Mouse (Mus musculus): Measurements from ENCODE around the gene 2210011C24Rik.
A peak's percentile ranks its signal among the peaks of the same experiment; 100 is the strongest.
"Not testable (repeated sequence)": the region's sequence is repeated elsewhere in the genome, so short reads cannot be mapped to it uniquely, and the experiment has no call there.

2210011C24Rik gene

GRCm38 (mm10) chr8:84021096-84021495, 9.1 kb upstream of the 2210011C24Rik start, which contains the start of gene Palm3:
TSS of gene Palm3 (plus strand) at chr8:84021471.
- DNase-seq (ENCODE audit: low read depth, low spot score), result no peak

GRCm38 (mm10) chr8:84019738-84020137, 7.8 kb upstream of the 2210011C24Rik start:
- DNase-seq (ENCODE audit: low read depth, low spot score), result no peak

- no peak for DNase-seq (ENCODE audit: low read depth, low spot score)
These were observed 3.9 kb upstream of the 2210011C24Rik start for GRCm38 (mm10) chr8:84015833-84016232.

GRCm38 (mm10) chr8:84012499-84013165, 661 bp upstream of the 2210011C24Rik start:
- no peak for DNase-seq (ENCODE audit: low read depth, low spot score)

DNA sequence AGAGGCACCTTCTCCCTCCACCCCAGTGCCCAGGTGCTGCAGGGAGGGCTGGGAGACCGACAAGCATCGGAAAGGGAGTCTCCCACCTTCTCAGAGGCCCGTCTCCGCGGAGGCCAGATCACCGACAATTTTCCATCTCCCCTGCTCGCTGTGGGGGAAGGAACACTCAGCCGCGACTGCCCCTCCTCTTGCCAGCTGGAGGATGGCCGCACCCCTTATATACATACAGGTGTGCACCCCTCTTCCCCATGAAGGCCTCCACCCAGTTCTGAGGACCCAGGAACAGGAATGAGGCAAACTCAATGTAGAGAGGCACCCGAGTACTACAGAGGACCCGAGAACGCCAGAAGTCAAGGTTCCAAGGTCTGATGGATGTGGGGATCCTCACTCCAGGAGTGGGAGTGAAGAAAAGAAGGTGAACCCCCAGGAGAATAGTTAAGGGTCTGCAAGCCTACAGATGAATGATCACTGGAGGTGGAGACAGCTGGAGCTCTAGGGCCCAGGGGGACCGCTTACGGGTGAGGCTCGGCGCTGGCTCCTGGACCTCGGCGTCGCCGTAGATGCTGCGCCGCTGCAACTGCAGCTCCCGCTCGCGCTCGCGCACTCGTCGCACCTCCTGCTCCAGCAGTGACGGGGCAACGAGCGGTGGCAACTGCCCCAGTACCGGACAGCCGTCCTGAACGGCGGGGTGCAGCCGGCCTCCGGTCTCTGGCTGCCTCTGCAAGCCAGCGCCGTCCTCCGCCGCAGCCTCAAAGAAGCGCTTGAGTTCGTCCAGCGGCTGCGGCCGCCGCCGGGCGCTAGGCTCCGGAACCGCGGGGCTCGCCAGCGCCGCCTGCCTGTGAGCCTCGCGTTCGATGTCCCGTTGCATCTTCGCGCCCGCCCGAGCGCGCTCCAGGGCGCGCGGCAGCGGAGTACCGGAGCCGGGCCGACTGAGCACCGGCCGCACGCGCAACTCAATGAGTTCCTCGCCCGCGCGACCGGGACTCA, 1.1 kb downstream of the 2210011C24Rik start:
- DNase-seq (ENCODE audit: low read depth, low spot score), result no peak

- no peak for DNase-seq (ENCODE audit: low read depth, low spot score)
These were observed 2.1 kb downstream of the 2210011C24Rik start for GRCm38 (mm10) chr8:84009876-84010275.

DNA sequence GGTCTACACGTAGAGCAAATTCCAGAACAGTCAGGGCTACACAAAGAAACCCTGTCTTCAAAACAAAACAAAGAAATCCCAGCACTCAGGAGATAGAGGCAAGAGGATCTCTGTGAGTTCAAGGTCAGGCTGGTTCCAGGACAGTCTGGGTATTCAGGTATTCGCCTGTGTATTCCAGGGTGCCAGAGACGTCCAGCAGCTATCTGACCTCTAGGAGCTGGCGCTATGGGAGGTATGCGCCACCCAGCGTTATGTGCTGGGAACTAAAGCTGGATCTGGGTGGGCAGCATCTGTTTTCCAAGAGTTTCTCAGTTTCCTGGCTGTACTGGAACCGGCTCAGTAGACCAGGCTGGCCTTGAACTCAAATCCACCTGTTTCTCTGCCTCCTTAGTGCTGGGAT, 3.6 kb downstream of the 2210011C24Rik start:
- DNase-seq (ENCODE audit: low read depth, low spot score), result no peak

DNA sequence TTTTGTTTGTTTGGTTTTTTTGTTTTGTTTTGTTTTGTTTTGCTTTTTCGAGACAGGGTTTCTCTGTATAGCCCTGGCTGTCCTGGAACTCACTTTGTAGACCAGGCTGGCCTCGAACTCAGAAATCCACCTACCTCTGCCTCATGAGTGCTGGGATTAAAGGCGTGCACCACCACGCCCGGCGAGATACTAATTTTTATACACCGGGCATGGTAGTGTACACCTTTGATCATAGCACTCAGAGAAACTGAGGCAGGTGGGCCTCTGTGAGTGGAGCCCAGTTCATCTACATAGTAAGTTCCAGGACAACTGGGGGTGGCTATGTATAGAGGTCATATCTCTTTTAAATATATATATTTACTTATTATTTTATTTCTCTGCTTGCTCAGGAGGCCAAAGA, 6.5 kb downstream of the 2210011C24Rik start:
- not testable (repeated sequence) for DNase-seq (ENCODE audit: low read depth, low spot score)

- DNase-seq (ENCODE audit: low read depth, low spot score), result peak; percentile 82
These were observed 7.3 kb downstream of the 2210011C24Rik start for GRCm38 (mm10) chr8:84004533-84005201.

GRCm38 (mm10) chr8:84003612-84004246, 8.2 kb downstream of the 2210011C24Rik start:
- DNase-seq (ENCODE audit: low read depth, low spot score), result no peak

- no peak for DNase-seq (ENCODE audit: low read depth, low spot score)
These were observed 8.9 kb downstream of the 2210011C24Rik start for GRCm38 (mm10) chr8:84002957-84003611.

DNA sequence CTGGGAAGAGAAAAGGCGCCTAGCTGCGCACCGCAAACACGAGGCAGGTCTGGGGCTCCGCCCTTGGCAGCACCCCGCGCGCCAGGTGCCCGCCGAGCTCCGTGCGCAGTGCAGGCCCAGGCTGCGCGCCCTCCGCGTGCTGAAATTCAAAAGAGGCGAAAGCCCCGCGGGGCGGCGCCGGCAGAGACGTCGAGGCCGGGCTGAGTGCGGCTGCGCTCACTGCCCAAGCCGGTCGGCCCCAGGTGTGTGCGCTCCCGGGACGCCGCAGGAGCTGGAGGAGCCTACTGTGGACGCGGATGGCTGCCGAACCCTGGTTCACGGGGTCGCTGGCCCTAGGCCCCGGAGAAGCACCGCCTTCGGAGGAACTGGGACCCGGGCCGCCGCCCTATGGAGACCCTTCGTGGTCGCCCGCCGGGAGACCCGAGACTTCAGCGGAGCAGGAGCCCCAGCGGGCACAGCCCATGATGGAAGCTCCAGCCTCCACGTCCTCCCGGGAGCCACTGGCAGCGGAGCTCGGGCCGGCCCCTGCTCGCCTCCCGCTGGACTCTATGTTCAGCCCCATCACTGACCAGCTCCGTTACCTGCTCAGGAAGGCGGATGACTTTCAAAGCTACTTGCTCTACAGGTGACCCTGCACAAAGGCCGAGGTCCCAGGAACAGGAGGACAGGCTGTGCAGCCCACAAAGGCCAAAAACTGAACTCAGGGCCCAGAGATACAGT, 10.5 kb downstream of the 2210011C24Rik start, which contains the start of gene 1700067K01Rik:
Gene 1700067K01Rik (plus strand): TSS at position 222 of the 720 bp plus-strand sequence.
- no peak for DNase-seq (ENCODE audit: low read depth, low spot score)

- DNase-seq (ENCODE audit: low read depth, low spot score), result no peak
These were observed 12.1 kb downstream of the 2210011C24Rik start for GRCm38 (mm10) chr8:83999825-84000224.

- DNase-seq (ENCODE audit: low read depth, low spot score), result no peak
These were observed 12.8 kb downstream of the 2210011C24Rik start for GRCm38 (mm10) chr8:83999057-83999705.

DNA sequence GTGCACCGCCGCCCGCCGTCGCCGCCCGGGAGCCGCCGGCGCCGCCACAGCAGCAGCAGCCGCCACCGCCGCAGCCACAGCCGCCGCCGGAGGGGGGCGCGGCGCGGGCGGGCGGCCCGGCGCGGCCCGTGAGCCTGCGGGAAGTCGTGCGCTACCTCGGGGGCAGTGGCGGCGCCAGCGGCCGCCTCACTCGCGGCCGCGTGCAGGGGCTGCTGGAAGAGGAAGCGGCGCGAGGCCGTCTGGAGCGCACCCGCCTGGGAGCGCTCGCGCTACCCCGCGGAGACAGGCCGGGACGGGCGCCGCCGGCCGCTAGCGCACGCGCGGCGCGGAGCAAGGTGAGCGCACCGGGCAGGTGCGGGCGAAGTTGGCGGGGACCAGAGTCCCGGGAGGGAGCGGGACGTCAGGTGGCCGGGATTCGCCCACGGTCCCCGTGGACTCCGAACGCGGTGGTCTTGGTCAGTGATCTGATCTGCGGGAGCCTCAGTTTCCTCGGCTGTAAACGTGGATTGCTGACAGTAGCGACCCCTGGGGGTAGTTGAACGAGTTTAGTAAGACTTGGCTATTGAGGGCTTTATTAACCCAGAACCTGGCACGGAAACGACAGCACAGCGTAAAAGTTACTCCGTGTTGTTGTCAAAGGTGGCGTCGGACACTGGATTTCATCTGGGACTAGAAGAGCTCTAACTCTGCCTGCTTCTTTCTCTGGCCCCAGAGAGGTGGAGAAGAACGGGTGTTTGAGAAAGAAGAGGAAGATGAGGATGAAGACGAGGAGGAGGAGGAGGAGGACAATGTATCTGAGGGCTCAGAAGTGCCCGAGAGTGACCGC, 13.5 kb downstream of the 2210011C24Rik start:
- DNase-seq (ENCODE audit: low read depth, low spot score), result no peak

DNA sequence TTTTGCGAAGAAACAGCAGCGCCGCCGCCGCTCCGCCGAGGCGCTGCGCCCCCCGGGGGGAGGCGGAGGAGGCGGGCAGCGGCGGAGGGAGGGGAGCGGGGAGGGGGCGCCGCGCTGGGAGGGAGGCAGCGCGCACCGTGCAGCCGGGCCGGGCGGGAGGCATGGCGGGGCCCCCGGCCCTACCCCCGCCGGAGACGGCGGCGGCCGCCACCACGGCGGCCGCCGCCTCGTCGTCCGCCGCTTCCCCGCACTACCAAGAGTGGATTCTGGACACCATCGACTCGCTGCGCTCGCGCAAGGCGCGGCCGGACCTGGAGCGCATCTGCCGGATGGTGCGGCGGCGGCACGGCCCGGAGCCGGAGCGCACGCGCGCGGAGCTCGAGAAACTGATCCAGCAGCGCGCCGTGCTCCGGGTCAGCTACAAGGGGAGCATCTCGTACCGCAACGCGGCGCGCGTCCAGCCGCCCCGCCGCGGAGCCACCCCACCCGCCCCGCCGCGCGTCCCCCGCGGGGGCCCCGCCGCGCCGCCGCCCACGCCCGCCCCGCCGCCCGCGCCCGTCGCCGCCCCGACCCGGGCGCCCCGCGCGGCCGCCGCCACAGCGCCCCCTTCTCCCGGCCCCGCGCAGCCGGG, 14.3 kb downstream of the 2210011C24Rik start, which contains the start of gene Samd1:
Gene Samd1 (plus strand): TSS at position 162 of the 631 bp plus-strand sequence.
- no peak for DNase-seq (ENCODE audit: low read depth, low spot score)

DNA sequence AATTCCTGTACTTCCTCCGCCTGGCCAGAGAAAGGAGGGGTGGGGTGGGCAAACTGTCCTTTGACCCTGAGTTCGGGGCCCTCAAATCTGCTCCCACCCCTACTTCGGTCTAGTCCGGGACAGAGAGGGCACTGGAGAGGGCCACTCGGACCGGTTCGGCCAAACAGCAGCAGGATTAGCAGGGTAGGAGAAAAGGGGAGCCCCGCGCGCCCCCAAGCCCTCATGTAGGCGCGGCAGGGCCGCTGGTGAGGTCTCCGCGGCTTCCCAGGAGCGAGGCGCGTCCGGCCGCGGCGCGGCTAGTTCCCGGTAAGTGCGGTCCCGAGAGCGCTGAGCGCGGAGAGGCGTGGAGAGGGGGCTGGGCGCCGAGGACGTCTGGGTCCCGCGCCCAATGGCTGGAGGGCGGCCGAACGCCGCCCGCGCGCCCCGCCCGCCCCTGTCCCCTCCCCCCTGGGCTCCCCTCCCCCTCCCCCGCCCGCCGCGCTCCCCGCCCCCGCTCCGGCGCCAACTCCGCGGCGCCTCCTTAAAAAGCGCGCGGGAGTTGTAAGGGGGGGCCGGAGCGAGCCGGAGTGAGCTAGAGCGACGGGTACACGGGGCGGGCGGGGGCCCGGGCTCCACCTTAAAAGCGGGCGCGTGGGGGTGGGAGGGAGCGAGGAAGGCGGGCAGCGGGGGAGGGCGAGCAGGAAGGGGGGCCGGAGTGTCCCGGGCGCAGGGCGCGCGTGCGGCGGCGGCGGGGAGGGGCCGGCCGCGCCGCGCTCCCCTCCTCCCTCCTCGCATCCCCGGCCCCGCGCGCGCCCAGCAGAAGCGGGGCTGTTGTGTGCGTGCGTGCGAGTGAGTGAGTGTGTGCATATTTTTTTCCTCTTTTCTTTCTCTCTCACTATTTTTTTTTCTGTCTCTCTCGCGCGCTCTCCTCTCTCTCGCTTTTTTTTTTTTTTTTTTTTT, 15.1 kb downstream of the 2210011C24Rik start:
- peak; percentile 73 for DNase-seq (ENCODE audit: low read depth, low spot score)
